Mouse (Mus musculus): ENCODE results near the gene Rara.

DNA sequence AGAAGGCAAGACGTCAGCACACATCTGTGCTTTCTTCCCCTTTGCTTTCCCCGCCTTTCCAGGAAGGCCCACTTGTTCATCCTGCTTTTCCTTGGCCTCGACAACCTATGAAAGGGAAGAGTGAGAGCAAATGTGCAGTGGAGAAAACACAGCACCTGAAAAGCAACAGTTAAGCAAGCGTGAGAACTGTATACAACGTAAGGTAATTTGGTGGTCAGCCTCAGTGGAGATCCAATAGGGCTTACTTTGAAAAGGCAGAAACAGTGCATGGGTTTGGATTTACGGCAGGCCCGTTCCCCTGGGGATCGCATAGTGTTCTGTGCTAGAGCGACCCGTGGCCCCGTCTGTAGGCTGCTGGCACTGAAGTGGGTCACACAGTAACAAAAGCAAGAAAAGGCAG lies 71.6 kb downstream of the Rara start:
- no peak for TF ChIP-seq MYOG (IDR thresholded peaks at IDR 0.05; ENCODE audit: control insufficient read depth in 1 of 3, insufficient read depth in 1 of 3, insufficient read length in 2 of 3, low read depth in 2 of 3)
- TF ChIP-seq POLR2A (IDR thresholded peaks at IDR 0.05; ENCODE audit: insufficient read length, low read depth): no peak
- no peak for TF ChIP-seq E2F4 (IDR thresholded peaks at IDR 0.05; ENCODE audit: insufficient read depth)
- no peak for TF ChIP-seq CEBPB (IDR thresholded peaks at IDR 0.05; ENCODE audit: insufficient read depth, poor library complexity, severe bottlenecking)
- no peak for TF ChIP-seq MAX (IDR thresholded peaks at IDR 0.05; ENCODE audit: low read depth)
